ENCODE assay signal across 12 mouse cellular contexts in the genomic region with DNA sequence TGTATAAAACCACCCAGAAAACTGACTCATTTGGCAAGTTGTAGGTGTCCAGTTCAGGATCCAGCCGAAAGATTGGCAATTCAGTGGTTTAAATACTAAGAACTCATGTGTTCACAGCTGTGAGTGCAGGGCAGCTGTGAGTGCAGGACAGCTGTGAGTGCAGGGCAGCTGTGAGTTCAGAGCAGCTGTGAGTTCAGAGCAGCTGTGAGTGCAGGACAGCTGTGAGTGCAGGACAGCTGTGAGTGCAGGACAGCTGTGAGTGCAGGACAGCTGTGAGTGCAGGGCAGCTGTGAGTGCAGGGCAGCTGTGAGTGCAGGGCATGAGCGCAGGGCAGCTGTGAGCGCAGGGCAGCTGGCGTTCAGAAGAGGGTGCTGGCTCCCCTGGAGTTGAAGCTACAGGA.
"Had no signal": no experiment of that assay in that cellular context is flagged by ENCODE, and none has a peak within 500 bp of the region (broad histone marks: within the 10 kb centered on the region; RNA-seq: fewer than 3 reads in every experiment).

No protein-coding gene starts in this region.

- H3K27me3 ChIP-seq: limb, embryonic 12.5 days; liver, embryonic 13.5 days; midbrain, embryonic 12.5 days had no signal

- H3K4me1 ChIP-seq: midbrain, embryonic 12.5 days had no signal

- DNase-seq: kidney, postnatal 4 days; liver, embryonic 13.5 days; lung, adult 2 months; lung, postnatal 36 days; spleen, adult 18-20 months; thymus, adult 18-20 months; thymus, postnatal 14 days had no signal

- H3K9me3 ChIP-seq: limb, embryonic 12.5 days; liver, embryonic 13.5 days; midbrain, embryonic 12.5 days had no signal

- ATAC-seq: lung, postnatal 0 days; midbrain, embryonic 16.5 days had no signal

- H3K4me2 ChIP-seq: limb, embryonic 12.5 days; liver, embryonic 13.5 days; midbrain, embryonic 12.5 days had no signal

- H3K9ac ChIP-seq: limb, embryonic 12.5 days; liver, embryonic 13.5 days; midbrain, embryonic 12.5 days had no signal

- H3K27ac ChIP-seq: layer of hippocampus, adult 2 months; limb, embryonic 12.5 days; liver, embryonic 13.5 days; midbrain, embryonic 12.5 days had no signal

- H3K4me3 ChIP-seq: layer of hippocampus, adult 2 months; limb, embryonic 12.5 days; liver, embryonic 13.5 days; midbrain, embryonic 12.5 days had no signal
